Mouse (Mus musculus): ENCODE data around the gene Lpcat2. TPM values are rescaled to one million over a fixed set of nuclear protein-coding genes. Genes with fewer than 3 reads are reported as not detected.
A peak's percentile ranks its signal among the peaks of the same experiment; 100 is the strongest.

The Lpcat2 gene
- polyA plus RNA-seq, 1 experiment from 2014 or later, result 13.6 TPM

DNA sequence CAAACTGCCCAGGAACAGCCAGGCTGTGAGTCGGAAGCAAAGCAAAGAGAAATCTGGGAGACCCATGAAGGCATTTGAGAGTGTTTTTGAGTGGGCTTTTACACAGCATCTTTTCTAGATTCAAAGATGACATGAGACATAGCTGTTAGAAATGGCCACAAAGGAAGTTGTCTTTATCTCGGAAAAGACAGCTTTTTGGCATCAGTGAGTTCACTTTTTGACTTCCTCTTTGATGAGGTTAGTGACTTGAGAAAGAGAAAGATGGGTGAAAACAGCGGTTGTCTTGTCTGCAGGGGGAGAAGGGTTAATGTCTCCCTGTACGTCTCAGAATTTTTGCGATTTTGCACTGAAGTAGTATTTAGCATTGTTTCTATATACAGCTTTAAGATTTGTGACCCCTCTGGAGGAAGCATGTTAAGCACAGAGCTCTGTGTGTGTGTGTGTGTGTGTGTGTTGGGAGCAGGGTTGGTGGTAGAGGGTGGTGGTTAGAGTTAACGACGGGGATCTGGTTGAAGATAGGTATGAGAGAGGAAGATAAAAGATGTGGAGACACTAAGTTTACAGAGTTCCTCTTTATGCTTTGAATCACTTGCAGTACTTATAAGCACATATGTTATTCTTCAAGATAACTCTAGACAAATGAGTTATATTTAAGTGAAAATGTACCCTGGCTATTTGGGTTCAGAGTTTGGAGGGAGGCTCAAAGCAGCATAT, 1.3 kb downstream of the Lpcat2 start:
- H3K9ac ChIP-seq (ENCODE audit: low read length), result no peak overlapping the region
- TF ChIP-seq EP300 (optimal IDR thresholded peaks at IDR 0.05), result no peak
- no peak for TF ChIP-seq CTCF (IDR thresholded peaks at IDR 0.05; ENCODE audit: low read depth)
- DNase-seq (ENCODE audit: low spot score) (no peak), ATAC-seq (ENCODE audit: low FRiP score, low TSS enrichment) (no peak)
- H3K36me3 ChIP-seq (ENCODE audit: control insufficient read depth, insufficient read depth, low read length), result no peaks in the 10 kb centered on the region
- no peaks in the 10 kb centered on the region for H3K27me3 ChIP-seq (ENCODE audit: control insufficient read depth, insufficient read depth, low read length)
- H3K4me3 ChIP-seq (ENCODE audit: low read depth, low read length), result no peak overlapping the region
- no peaks in the 10 kb centered on the region for H3K9me3 ChIP-seq (ENCODE audit: control insufficient read depth, low read length)
- peaks cover 2% of the 10 kb centered on the region; the same call in 1 of the 2 replicates for H3K4me1 ChIP-seq (replicated peaks; ENCODE audit: control insufficient read depth, insufficient read depth)
- WGBS, result 84% methylated on average over 7 of the region's 7 CpGs
- H3K27ac ChIP-seq (replicated peaks), result no peak overlapping the region
- peak overlapping the region; percentile 92 for H3K4me2 ChIP-seq (replicated peaks; ENCODE audit: low read depth)

DNA sequence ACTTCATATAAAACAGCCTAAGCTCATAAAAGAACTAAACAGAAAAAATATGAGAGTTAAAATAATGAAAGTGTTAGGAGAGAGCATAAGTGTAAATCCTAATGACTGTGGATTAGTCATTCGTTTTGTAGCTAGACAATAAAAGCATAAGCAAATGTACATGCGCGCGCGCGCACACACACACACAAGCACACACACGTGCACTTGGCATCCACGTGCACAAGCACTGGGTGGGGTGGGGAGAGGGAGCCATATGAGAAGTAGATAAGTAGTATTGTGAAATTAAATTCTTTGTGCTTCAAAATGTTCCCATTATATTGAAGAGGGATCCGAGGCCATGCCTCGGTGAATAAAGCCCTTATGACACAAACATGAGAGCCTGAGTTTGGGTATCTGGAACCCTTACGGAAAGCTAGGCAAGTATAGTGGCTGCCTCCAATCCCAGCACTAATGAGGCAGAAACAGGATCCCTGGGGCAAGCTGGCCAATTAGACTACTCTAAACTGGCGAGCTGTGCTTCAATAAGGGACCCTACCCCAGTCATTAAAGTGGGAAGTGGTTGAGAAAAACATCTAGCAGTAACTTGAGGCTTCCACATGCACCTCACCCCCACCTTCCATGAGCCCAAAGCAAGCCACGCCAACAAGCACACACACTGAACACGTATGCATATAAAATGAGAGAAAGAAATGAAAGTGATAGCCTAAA, 3.5 kb downstream of the Lpcat2 start:
- no peak overlapping the region for H3K4me3 ChIP-seq (ENCODE audit: low read depth, low read length)
- H3K9me3 ChIP-seq (ENCODE audit: control insufficient read depth, low read length), result no peaks in the 10 kb centered on the region
- H3K36me3 ChIP-seq (ENCODE audit: control insufficient read depth, insufficient read depth, low read length), result no peaks in the 10 kb centered on the region
- TF ChIP-seq EP300 (optimal IDR thresholded peaks at IDR 0.05) (no peak), CTCF (IDR thresholded peaks at IDR 0.05; ENCODE audit: low read depth) (no peak)
- H3K27ac ChIP-seq (replicated peaks), result no peak overlapping the region
- ATAC-seq (ENCODE audit: low FRiP score, low TSS enrichment), result no peak
- WGBS, result 82% methylated on average over 14 of the region's 14 CpGs
- no peak overlapping the region for H3K4me2 ChIP-seq (replicated peaks; ENCODE audit: low read depth)
- no peak for DNase-seq (ENCODE audit: low spot score)
- peaks cover 2% of the 10 kb centered on the region; the same call in 1 of the 2 replicates for H3K4me1 ChIP-seq (replicated peaks; ENCODE audit: control insufficient read depth, insufficient read depth)
- no peak overlapping the region for H3K9ac ChIP-seq (ENCODE audit: low read length)
- no peaks in the 10 kb centered on the region for H3K27me3 ChIP-seq (ENCODE audit: control insufficient read depth, insufficient read depth, low read length)

DNA sequence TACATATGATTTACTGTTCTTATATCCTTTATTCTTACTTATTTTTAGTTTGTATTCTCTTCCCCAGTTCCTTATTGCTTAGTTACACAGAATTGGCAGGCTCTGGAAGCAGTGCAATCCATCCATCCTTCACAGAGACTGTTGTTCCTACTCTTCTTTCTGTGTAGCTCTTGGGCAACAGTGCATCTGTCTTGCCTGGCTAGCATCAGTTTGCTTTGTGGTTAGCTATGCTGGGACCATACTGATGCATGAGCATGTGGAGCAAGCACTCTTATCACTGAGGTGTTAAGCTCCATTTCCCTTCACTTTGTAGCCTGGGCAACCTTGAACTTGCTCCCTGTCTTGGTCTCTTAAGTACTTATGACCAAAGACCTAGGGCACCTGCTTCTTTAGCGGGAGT, 6.8 kb downstream of the Lpcat2 start:
- TF ChIP-seq CTCF (IDR thresholded peaks at IDR 0.05; ENCODE audit: low read depth) (no peak), EP300 (optimal IDR thresholded peaks at IDR 0.05) (no peak)
- no peak for ATAC-seq (ENCODE audit: low FRiP score, low TSS enrichment)
- no peaks in the 10 kb centered on the region for H3K27me3 ChIP-seq (ENCODE audit: control insufficient read depth, insufficient read depth, low read length)
- H3K9me3 ChIP-seq (ENCODE audit: control insufficient read depth, low read length), result no peaks in the 10 kb centered on the region
- no peak overlapping the region for H3K27ac ChIP-seq (replicated peaks)
- no peaks in the 10 kb centered on the region for H3K36me3 ChIP-seq (ENCODE audit: control insufficient read depth, insufficient read depth, low read length)
- 97% methylated on average over 1 of the region's 1 CpGs for WGBS
- no peaks in the 10 kb centered on the region for H3K4me1 ChIP-seq (replicated peaks; ENCODE audit: control insufficient read depth, insufficient read depth)
- DNase-seq (ENCODE audit: low spot score), result no peak
- no peak overlapping the region for H3K9ac ChIP-seq (ENCODE audit: low read length)
- H3K4me2 ChIP-seq (replicated peaks; ENCODE audit: low read depth), result no peak overlapping the region
- H3K4me3 ChIP-seq (ENCODE audit: low read depth, low read length), result no peak overlapping the region

DNA sequence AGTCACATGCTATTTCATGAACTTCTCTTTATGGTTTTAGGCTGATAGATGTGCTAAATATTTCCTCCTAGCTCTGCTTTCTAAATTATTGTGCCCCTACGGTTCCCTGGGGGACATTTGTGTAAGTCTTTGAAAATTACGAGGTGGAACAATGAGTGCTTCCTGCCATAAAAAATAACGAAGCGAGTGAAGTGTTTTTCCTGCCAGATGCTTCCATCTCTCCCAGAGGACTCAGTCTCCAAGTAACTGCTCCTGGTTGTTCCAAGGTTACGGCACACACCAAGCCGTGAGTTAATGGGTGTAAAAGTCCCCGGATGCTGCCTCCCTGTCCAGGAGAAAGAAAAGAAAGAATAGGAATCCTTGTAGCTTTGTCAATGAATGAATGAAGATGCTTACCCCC, 15.1 kb downstream of the Lpcat2 start:
- Histone ChIP-seq H3K9me3 (ENCODE audit: control insufficient read depth, low read length) (no peaks in the 10 kb centered on the region), H3K4me3 (ENCODE audit: low read depth, low read length) (no peak overlapping the region), H3K4me1 (replicated peaks; ENCODE audit: control insufficient read depth, insufficient read depth) (no peaks in the 10 kb centered on the region), H3K27ac (replicated peaks) (no peak overlapping the region), H3K9ac (ENCODE audit: low read length) (no peak overlapping the region), H3K4me2 (replicated peaks; ENCODE audit: low read depth) (no peak overlapping the region), H3K36me3 (ENCODE audit: control insufficient read depth, insufficient read depth, low read length) (no peaks in the 10 kb centered on the region), H3K27me3 (ENCODE audit: control insufficient read depth, insufficient read depth, low read length) (no peaks in the 10 kb centered on the region)
- TF ChIP-seq EP300 (optimal IDR thresholded peaks at IDR 0.05) (no peak), CTCF (IDR thresholded peaks at IDR 0.05; ENCODE audit: low read depth) (no peak)
- DNase-seq (ENCODE audit: low spot score), result no peak
- 67% methylated on average over 7 of the region's 7 CpGs for WGBS
- ATAC-seq (ENCODE audit: low FRiP score, low TSS enrichment), result no peak

DNA sequence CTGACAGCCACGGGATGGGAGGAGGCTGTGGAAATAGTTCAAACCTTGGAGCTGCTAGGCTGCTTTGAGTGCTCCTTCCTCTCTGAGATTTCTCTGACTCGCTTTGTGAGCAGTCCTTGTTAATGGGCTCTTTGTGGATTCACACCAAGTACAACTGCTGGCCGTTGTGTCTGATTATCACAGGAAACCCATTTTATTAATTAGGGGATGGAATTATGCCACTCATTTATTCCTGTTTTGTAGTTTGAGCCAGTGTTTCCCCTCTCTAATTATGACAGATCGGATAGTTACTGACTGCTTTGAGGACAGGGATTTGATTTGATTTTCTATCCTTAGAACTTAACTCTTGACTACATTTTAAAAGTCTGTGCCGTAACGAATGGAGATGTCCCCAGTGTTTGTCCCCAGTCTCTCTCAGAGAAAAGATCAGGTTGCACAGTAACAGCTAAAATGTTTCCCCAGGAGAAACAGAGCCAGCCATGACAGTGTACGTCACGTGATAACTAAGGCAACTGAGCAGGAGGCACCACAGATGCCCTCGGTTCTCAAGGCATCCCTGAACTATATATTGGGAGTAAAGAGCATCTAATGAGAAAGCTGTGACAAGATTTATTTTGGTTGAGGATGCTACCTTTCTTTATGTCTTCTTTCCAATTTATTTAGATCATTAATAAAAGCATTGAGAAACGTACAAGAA, 17.1 kb downstream of the Lpcat2 start:
- H3K4me2 ChIP-seq (replicated peaks; ENCODE audit: low read depth), result no peak overlapping the region
- no peak overlapping the region for H3K27ac ChIP-seq (replicated peaks)
- H3K27me3 ChIP-seq (ENCODE audit: control insufficient read depth, insufficient read depth, low read length), result no peaks in the 10 kb centered on the region
- DNase-seq (ENCODE audit: low spot score) (no peak), ATAC-seq (ENCODE audit: low FRiP score, low TSS enrichment) (no peak)
- TF ChIP-seq EP300 (optimal IDR thresholded peaks at IDR 0.05), result no peak
- no peak for TF ChIP-seq CTCF (IDR thresholded peaks at IDR 0.05; ENCODE audit: low read depth)
- no peaks in the 10 kb centered on the region for H3K4me1 ChIP-seq (replicated peaks; ENCODE audit: control insufficient read depth, insufficient read depth)
- H3K9me3 ChIP-seq (ENCODE audit: control insufficient read depth, low read length), result no peaks in the 10 kb centered on the region
- no peak overlapping the region for H3K4me3 ChIP-seq (ENCODE audit: low read depth, low read length)
- WGBS, result 77% methylated on average over 10 of the region's 10 CpGs
- H3K36me3 ChIP-seq (ENCODE audit: control insufficient read depth, insufficient read depth, low read length), result no peaks in the 10 kb centered on the region
- no peak overlapping the region for H3K9ac ChIP-seq (ENCODE audit: low read length)
